Mouse (Mus musculus) hindbrain, embryonic 12.5 days (tissue): ENCODE results near the gene Ccl5. TPM values are rescaled to one million over a fixed set of nuclear protein-coding genes. Genes with fewer than 3 reads are reported as not detected.

Experiments
- ATAC-seq: fragments of 200-750 bp; cut with Nextera tagmentation; 2 replicates; pipeline ENCODE4 v1.8.0; 2017; ENCODE audit warnings: moderate TSS enrichment; ENCODE audit not compliant: low FRiP score
- H3K27ac ChIP-seq: fragments of 300-500 bp; sonication (generic); 2 replicates; pipeline ENCODE4 v1.5.1; 2016; ENCODE audit warnings: mild to moderate bottlenecking
- H3K27me3 ChIP-seq: fragments of 300-500 bp; sonication (generic); 2 replicates; pipeline ENCODE4 v1.6.1; 2016; ENCODE audit warnings: mild to moderate bottlenecking
- H3K36me3 ChIP-seq: fragments of 300-500 bp; sonication (generic); 2 replicates; pipeline ENCODE4 v1.6.1; 2016; ENCODE audit warnings: mild to moderate bottlenecking
- H3K4me1 ChIP-seq: fragments of 300-500 bp; sonication (generic); 2 replicates; pipeline ENCODE4 v1.6.1; 2016
- H3K4me2 ChIP-seq: fragments of 300-500 bp; sonication (generic); replicated peaks from 2 replicates; pipeline ENCODE4 v1.6.1; 2016; ENCODE audit warnings: mild to moderate bottlenecking
- H3K4me3 ChIP-seq: fragments of 300-500 bp; sonication (generic); 2 replicates; pipeline ENCODE4 v1.5.1; 2016; ENCODE audit warnings: mild to moderate bottlenecking
- H3K9ac ChIP-seq: fragments of 300-500 bp; sonication (generic); 2 replicates; pipeline ENCODE4 v1.6.1; 2016; ENCODE audit warnings: mild to moderate bottlenecking, moderate library complexity
- H3K9me3 ChIP-seq: fragments of 300-500 bp; sonication (generic); replicated peaks from 2 replicates; pipeline ENCODE4 v1.6.1; 2016; ENCODE audit warnings: mild to moderate bottlenecking
- WGBS: fragments of 180-500 bp; shearing (Covaris S2); methylation state at CpG from one replicate; pipeline ENCODE4 v1.1.7; 2016; 5-methylcytosine and 5-hydroxymethylcytosine counted together
- polyA plus RNA-seq: library from polyadenylated mRNA; unstranded; fragments of >200 nt; fragmentation: Nextera tagmentation; extraction: Ambion mirVana; gene quantifications from 2 replicates; pipeline ENCODE4 v1.2.1, GENCODE M21; 2016

The Ccl5 gene
- polyA plus RNA-seq: not detected in 2 replicates

GRCm38 (mm10) chr11:83530360-83530759 is at the start of gene Ccl5:
TSS of gene Ccl5 (minus strand) at chr11:83530518.
- Histone ChIP-seq H3K4me1 (peaks cover 9% of the 10 kb centered on the region; the same call in 1 of the 2 replicates), H3K9me3 (no peaks in the 10 kb centered on the region), H3K27me3 (no peaks in the 10 kb centered on the region), H3K4me2 (no peak within 1 kb of the TSS), H3K36me3 (no peaks in the 10 kb centered on the region), H3K4me3 (no peak within 1 kb of the TSS), H3K9ac (no peak within 1 kb of the TSS), H3K27ac (no peak within 1 kb of the TSS)
- 84% methylated on average over 5 of the region's 5 CpGs for WGBS
- ATAC-seq: no peak

GRCm38 (mm10) chr11:83578999-83579398 is 48.7 kb upstream of the Ccl5 start:
- Histone ChIP-seq H3K36me3 (no peaks in the 10 kb centered on the region), H3K9ac (no peak overlapping the region), H3K4me3 (no peak overlapping the region), H3K4me2 (no peak overlapping the region), H3K27ac (no peak overlapping the region), H3K27me3 (no peaks in the 10 kb centered on the region), H3K9me3 (no peaks in the 10 kb centered on the region), H3K4me1 (no peaks in the 10 kb centered on the region)
- WGBS: 76% methylated on average over 3 of the region's 3 CpGs
- ATAC-seq: no peak

- Histone ChIP-seq H3K27me3 (no peaks in the 10 kb centered on the region), H3K27ac (no peak within 1 kb of the TSS), H3K4me2 (no peak within 1 kb of the TSS), H3K4me3 (no peak within 1 kb of the TSS), H3K36me3 (no peaks in the 10 kb centered on the region), H3K4me1 (no peaks in the 10 kb centered on the region), H3K9me3 (no peaks in the 10 kb centered on the region), H3K9ac (no peak within 1 kb of the TSS)
- ATAC-seq: no peak
- 59% methylated on average over 2 of the region's 2 CpGs for WGBS
These were observed 48.0 kb upstream of the Ccl5 start, which contains the start of gene Ccl9 for GRCm38 (mm10) chr11:83578186-83578760. TSS of gene Ccl9 (minus strand) at chr11:83578636.

- no peaks in the 10 kb centered on the region for H3K27me3 ChIP-seq
- H3K36me3 ChIP-seq: no peaks in the 10 kb centered on the region
- no peak for ATAC-seq
- H3K4me2 ChIP-seq: no peak overlapping the region
- no peak overlapping the region for H3K4me3 ChIP-seq
- H3K4me1 ChIP-seq: no peaks in the 10 kb centered on the region
- H3K27ac ChIP-seq: no peak overlapping the region
- WGBS: 88% methylated on average over 4 of the region's 4 CpGs
- no peaks in the 10 kb centered on the region for H3K9me3 ChIP-seq
- no peak overlapping the region for H3K9ac ChIP-seq
These were observed 46.7 kb upstream of the Ccl5 start for GRCm38 (mm10) chr11:83576927-83577555.

- Histone ChIP-seq H3K36me3 (no peaks in the 10 kb centered on the region), H3K4me1 (no peaks in the 10 kb centered on the region), H3K4me2 (no peak overlapping the region), H3K27me3 (no peaks in the 10 kb centered on the region), H3K4me3 (no peak overlapping the region), H3K9me3 (no peaks in the 10 kb centered on the region), H3K27ac (no peak overlapping the region), H3K9ac (no peak overlapping the region)
- 66% methylated on average over 9 of the region's 9 CpGs for WGBS
- ATAC-seq: no peak
These were observed 42.5 kb upstream of the Ccl5 start for GRCm38 (mm10) chr11:83572834-83573233.

DNA sequence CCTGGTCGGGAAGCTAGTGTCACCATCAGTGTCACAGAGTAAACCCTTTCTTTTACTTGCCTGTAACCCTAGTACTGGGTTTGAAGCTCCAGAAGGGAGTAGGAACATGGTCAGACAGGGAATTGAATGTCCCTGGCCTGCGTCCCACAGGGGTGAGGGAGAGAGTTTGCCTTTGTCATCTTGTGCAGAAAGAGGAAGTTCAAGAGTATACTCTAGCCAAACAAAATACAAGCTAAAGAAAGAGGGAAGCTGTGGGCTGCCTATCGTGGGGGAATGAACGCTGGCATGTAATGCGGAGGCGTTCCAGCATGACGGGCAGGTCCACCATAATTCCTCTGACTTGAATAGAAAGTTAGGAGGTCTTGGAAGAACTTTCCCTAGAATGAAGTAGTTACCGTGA is 41.9 kb upstream of the Ccl5 start:
- WGBS: 91% methylated on average over 8 of the region's 8 CpGs
- no peak overlapping the region for H3K4me3 ChIP-seq
- no peak overlapping the region for H3K4me2 ChIP-seq
- H3K9ac ChIP-seq: no peak overlapping the region
- H3K27ac ChIP-seq: no peak overlapping the region
- H3K27me3 ChIP-seq: no peaks in the 10 kb centered on the region
- ATAC-seq: no peak
- no peaks in the 10 kb centered on the region for H3K36me3 ChIP-seq
- no peaks in the 10 kb centered on the region for H3K4me1 ChIP-seq
- H3K9me3 ChIP-seq: no peaks in the 10 kb centered on the region

GRCm38 (mm10) chr11:83570189-83570588 is 39.9 kb upstream of the Ccl5 start:
- Histone ChIP-seq H3K4me2 (no peak overlapping the region), H3K9ac (no peak overlapping the region), H3K27me3 (no peaks in the 10 kb centered on the region), H3K4me1 (no peaks in the 10 kb centered on the region), H3K27ac (no peak overlapping the region), H3K9me3 (no peaks in the 10 kb centered on the region), H3K4me3 (no peak overlapping the region), H3K36me3 (no peaks in the 10 kb centered on the region)
- no peak for ATAC-seq
- WGBS: 79% methylated on average over 2 of the region's 2 CpGs

- Histone ChIP-seq H3K9ac (no peak overlapping the region), H3K27ac (no peak overlapping the region), H3K27me3 (no peaks in the 10 kb centered on the region), H3K36me3 (no peaks in the 10 kb centered on the region), H3K9me3 (no peaks in the 10 kb centered on the region), H3K4me3 (no peak overlapping the region), H3K4me2 (no peak overlapping the region), H3K4me1 (no peaks in the 10 kb centered on the region)
- 94% methylated on average over 7 of the region's 7 CpGs for WGBS
- ATAC-seq: no peak
These were observed 38.9 kb upstream of the Ccl5 start for GRCm38 (mm10) chr11:83569249-83569648.

DNA sequence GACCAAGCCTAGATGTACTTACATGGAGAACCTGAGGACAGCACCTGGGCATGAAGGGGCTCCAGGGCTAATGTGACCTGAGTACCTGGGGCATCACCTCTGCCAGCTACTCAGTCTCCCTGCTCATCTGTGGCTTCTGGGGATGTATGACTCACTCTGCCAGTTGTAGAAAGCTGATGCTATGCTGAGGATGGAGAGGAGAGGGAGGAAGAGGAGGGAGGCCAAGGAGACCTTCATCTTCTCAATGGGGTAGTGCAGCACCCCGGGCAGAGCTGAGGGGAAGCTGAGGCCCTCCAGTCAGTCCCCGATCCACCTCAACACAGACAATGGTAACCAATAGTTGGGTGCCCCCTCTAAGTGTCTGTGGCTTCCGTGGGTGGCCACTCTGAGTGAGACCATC is 38.5 kb upstream of the Ccl5 start:
- Histone ChIP-seq H3K36me3 (no peaks in the 10 kb centered on the region), H3K4me1 (no peaks in the 10 kb centered on the region), H3K27ac (no peak overlapping the region), H3K9me3 (no peaks in the 10 kb centered on the region), H3K4me3 (no peak overlapping the region), H3K9ac (no peak overlapping the region), H3K27me3 (no peaks in the 10 kb centered on the region), H3K4me2 (no peak overlapping the region)
- WGBS: 87% methylated on average over 3 of the region's 3 CpGs
- no peak for ATAC-seq

DNA sequence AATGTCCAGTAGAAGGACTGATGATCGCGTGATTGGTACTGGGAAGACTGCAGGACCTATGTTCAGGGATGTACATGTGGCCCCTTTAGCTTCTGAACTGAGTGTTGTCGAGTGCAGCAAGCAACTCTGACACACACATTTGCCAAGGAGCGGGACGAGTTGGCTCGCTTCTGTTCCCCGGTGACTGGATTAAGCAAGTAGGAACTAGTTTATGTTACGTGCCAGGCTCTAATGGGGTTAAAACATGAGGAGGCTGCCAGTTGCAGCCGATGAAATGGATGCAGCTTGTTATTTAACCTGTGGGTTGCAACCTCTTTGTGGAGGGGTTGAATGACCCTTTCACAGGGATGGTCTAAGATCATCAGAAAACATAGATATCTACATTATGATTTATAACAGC is 37.7 kb upstream of the Ccl5 start:
- WGBS: 92% methylated on average over 9 of the region's 9 CpGs
- H3K4me3 ChIP-seq: no peak overlapping the region
- no peak overlapping the region for H3K9ac ChIP-seq
- no peak for ATAC-seq
- no peak overlapping the region for H3K4me2 ChIP-seq
- H3K27me3 ChIP-seq: no peaks in the 10 kb centered on the region
- H3K9me3 ChIP-seq: no peaks in the 10 kb centered on the region
- no peaks in the 10 kb centered on the region for H3K4me1 ChIP-seq
- H3K36me3 ChIP-seq: no peaks in the 10 kb centered on the region
- no peak overlapping the region for H3K27ac ChIP-seq

DNA sequence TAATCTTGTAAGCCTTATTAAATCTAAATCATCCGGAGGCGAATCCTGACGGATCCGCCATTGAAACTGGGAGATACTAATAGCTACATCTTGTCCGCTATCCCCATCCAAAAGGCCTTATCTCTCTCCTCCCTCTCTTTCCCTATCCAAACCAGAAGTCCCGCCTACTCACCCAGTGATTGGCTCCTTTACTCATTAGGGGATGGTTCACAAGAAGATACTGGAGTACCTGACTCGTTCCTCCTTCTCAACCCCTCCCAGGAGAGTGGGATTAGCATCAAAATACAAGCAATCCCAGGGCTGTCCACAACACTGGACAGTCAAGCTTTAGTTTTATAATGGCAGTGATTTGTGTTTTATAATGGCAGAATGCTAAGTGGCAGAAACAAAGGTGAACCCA is 37.0 kb upstream of the Ccl5 start:
- no peaks in the 10 kb centered on the region for H3K27me3 ChIP-seq
- H3K4me1 ChIP-seq: no peaks in the 10 kb centered on the region
- no peak for ATAC-seq
- no peaks in the 10 kb centered on the region for H3K36me3 ChIP-seq
- no peak overlapping the region for H3K27ac ChIP-seq
- H3K4me3 ChIP-seq: no peak overlapping the region
- no peak overlapping the region for H3K4me2 ChIP-seq
- no peak overlapping the region for H3K9ac ChIP-seq
- no peaks in the 10 kb centered on the region for H3K9me3 ChIP-seq
- 73% methylated on average over 7 of the region's 7 CpGs for WGBS

DNA sequence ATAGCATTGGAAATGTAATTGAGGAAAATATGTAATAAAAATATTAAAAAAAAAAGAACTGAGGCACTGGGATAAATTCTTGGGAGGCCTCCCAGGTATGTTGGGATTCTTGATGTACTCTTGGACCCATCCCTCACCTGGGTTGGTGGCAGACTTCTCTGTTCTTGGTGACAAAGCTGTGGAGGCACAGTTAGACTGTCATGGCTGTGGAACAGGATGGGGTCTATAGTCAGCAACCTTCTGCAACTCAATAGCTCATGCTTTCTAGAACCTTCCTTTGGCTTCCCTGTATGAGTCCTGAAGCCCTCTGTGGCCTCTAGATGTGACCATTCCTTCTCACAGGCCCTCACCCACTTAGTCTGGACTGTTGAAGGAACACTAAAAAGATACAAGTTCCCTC is 36.3 kb upstream of the Ccl5 start:
- Histone ChIP-seq H3K36me3 (no peaks in the 10 kb centered on the region), H3K27me3 (no peaks in the 10 kb centered on the region), H3K4me3 (no peak overlapping the region), H3K27ac (no peak overlapping the region), H3K9me3 (no peaks in the 10 kb centered on the region), H3K4me1 (no peaks in the 10 kb centered on the region), H3K9ac (no peak overlapping the region), H3K4me2 (no peak overlapping the region)
- ATAC-seq: no peak

- WGBS: 83% methylated on average over 2 of the region's 2 CpGs
These were observed 33.4 kb upstream of the Ccl5 start for GRCm38 (mm10) chr11:83563754-83564153.

More at GRCm38 (mm10) chr11:83563754-83564153, 33.4 kb upstream of the Ccl5 start:
- no peaks in the 10 kb centered on the region for H3K4me1 ChIP-seq
- H3K4me2 ChIP-seq: no peak overlapping the region
- no peak overlapping the region for H3K27ac ChIP-seq
- ATAC-seq: no peak
- H3K4me3 ChIP-seq: no peak overlapping the region
- H3K9ac ChIP-seq: no peak overlapping the region
- H3K9me3 ChIP-seq: no peaks in the 10 kb centered on the region
- H3K27me3 ChIP-seq: no peaks in the 10 kb centered on the region
- no peaks in the 10 kb centered on the region for H3K36me3 ChIP-seq
